Mouse (Mus musculus) CH12.LX (cell line): ENCODE results near the gene Fgfr2.

ENCODE experiments used
- CTCF ChIP-seq, 2 experiments: IDR thresholded peaks in 1 of 2; conservative IDR thresholded peaks in 1 of 2; 2 replicates each; pipeline ENCODE4 v1.5.1; 2011 to 2012; ENCODE audit warnings: low read depth in 2 of 2, low read length in 2 of 2, improper control_type of control experiment in 1 of 2, inconsistent platforms in 1 of 2, mild to moderate bottlenecking in 1 of 2, moderate library complexity in 1 of 2
- E2F4 ChIP-seq: IDR thresholded peaks from 2 replicates; pipeline ENCODE4 v1.6.1; 2011; ENCODE audit warnings: low read depth, low read length, improper control_type of control experiment; ENCODE audit not compliant: insufficient replicate concordance
- JUND ChIP-seq: conservative IDR thresholded peaks from 2 replicates; pipeline ENCODE4 v1.6.1; 2011; ENCODE audit warnings: low read depth, low read length, improper control_type of control experiment
- MAFK ChIP-seq: IDR thresholded peaks from 2 replicates; pipeline ENCODE4 v1.6.1; 2011; ENCODE audit warnings: low read length, improper control_type of control experiment; ENCODE audit not compliant: insufficient replicate concordance
- MAZ ChIP-seq: IDR thresholded peaks from 2 replicates; pipeline ENCODE4 v1.6.1; 2012; ENCODE audit warnings: low read depth, mild to moderate bottlenecking, inconsistent platforms, low read length, improper control_type of control experiment, moderate library complexity
- MXI1 ChIP-seq: IDR thresholded peaks from 2 replicates; pipeline ENCODE4 v1.6.1; 2011; ENCODE audit warnings: mild to moderate bottlenecking, low read depth, low read length, improper control_type of control experiment
- MYC ChIP-seq: IDR thresholded peaks from 2 replicates; pipeline ENCODE4 v1.6.1; 2011; ENCODE audit warnings: low read depth, mild to moderate bottlenecking, improper control_type of control experiment, low read length
- POLR2A ChIP-seq: IDR thresholded peaks from 2 replicates; pipeline ENCODE4 v1.6.1; 2011; ENCODE audit warnings: low read depth, mild to moderate bottlenecking, improper control_type of control experiment, low read length
- POLR2AphosphoS2 ChIP-seq: IDR thresholded peaks from 2 replicates; pipeline ENCODE4 v1.6.1; 2011; ENCODE audit warnings: low read depth, low read length, improper control_type of control experiment
- RAD21 ChIP-seq: IDR thresholded peaks from 2 replicates; pipeline ENCODE4 v1.6.1; 2011; ENCODE audit warnings: low read depth, mild to moderate bottlenecking, low read length, improper control_type of control experiment, moderate library complexity
- RCOR1 ChIP-seq: conservative IDR thresholded peaks from 2 replicates; pipeline ENCODE4 v1.6.1; 2012; ENCODE audit warnings: low read depth, mild to moderate bottlenecking, inconsistent platforms, low read length, improper control_type of control experiment
- TBP ChIP-seq: conservative IDR thresholded peaks from 2 replicates; pipeline ENCODE4 v1.6.1; 2011; ENCODE audit warnings: low read depth, low read length, improper control_type of control experiment
- UBTF ChIP-seq: IDR thresholded peaks from 2 replicates; pipeline ENCODE4 v1.6.1; 2012; ENCODE audit warnings: low read depth, mild to moderate bottlenecking, inconsistent platforms, low read length, improper control_type of control experiment, moderate library complexity
- ZKSCAN1 ChIP-seq: IDR thresholded peaks from 2 replicates; pipeline ENCODE4 v1.6.1; 2012; ENCODE audit warnings: low read depth, inconsistent platforms, low read length, improper control_type of control experiment, borderline replicate concordance

DNA sequence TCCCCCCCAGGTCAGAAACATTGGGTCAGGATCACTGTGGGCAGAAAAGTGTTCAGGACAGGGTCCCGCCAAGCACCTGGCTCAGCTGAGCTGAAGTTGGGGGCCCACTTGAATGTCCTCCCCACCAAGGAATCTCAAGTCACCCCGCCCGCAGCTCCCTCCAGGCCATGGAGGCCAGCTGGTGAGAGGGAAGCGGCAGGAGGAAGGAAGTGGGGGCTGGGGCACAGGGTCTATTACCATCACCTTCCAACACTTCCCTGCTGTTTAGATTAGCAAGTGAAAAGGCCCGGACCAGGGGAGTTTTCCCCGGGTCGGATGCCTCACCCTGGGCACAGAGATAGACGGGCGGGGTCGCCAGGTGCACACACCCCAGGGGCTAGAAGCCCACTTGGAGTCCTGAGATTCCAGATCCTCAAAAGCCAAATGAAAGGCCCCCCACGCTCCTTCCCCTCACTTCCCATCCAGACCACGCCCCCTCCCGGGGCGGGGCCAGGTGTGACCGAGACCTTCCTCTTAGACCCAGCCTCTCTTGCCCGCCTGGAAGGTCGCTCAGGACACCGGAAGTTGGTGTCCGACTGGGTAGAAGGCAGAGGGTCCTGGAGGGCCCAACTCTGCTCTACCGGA is 8.2 kb downstream of the Fgfr2 start:
- TF ChIP-seq JUND (no peak), POLR2AphosphoS2 (no peak), E2F4 (no peak), RCOR1 (no peak), MYC (no peak), RAD21 (no peak), MAFK (no peak), MXI1 (no peak), POLR2A (no peak), TBP (no peak), UBTF (no peak), CTCF (conservative IDR thresholded peaks at IDR 0.05 in 1 of 2, IDR thresholded peaks at IDR 0.05 in 1 of 2; ENCODE audit: low read depth in 2 of 2, low read length in 2 of 2) (no peak), MAZ (no peak), ZKSCAN1 (no peak)
